Mouse (Mus musculus) kidney, postnatal 14 days (tissue): ENCODE results near the gene Tmem222.

Experiments used
- DNase-seq: peaks from one replicate; pipeline ENCODE4 v3.0.0; 2022; ENCODE audit warnings: mixed read lengths

The Tmem222 gene

GRCm38 (mm10) chr4:133277104-133278026 lies at the start of gene Tmem222:
Gene Tmem222 (minus strand): TSS chr4:133277792.
- peak; percentile 96 for DNase-seq

GRCm38 (mm10) chr4:133319667-133320066 lies 42.1 kb upstream of the Tmem222 start:
- DNase-seq, result no peak

GRCm38 (mm10) chr4:133315991-133316390 lies 38.4 kb upstream of the Tmem222 start:
- no peak for DNase-seq

- DNase-seq, result peak; percentile 91
Observed at GRCm38 (mm10) chr4:133314896-133315295, 37.3 kb upstream of the Tmem222 start.

GRCm38 (mm10) chr4:133309948-133310347 lies 32.4 kb upstream of the Tmem222 start:
- DNase-seq, result peak; percentile 83

GRCm38 (mm10) chr4:133307331-133307730 lies 29.7 kb upstream of the Tmem222 start:
- peak; percentile 67 for DNase-seq

GRCm38 (mm10) chr4:133305825-133306224 lies 28.2 kb upstream of the Tmem222 start:
- no peak for DNase-seq

GRCm38 (mm10) chr4:133304770-133305169 lies 27.2 kb upstream of the Tmem222 start:
- no peak for DNase-seq

- DNase-seq, result no peak
Observed at GRCm38 (mm10) chr4:133302668-133303067, 25.1 kb upstream of the Tmem222 start.

- peak; percentile 73 for DNase-seq
Observed at GRCm38 (mm10) chr4:133301802-133302201, 24.2 kb upstream of the Tmem222 start.

GRCm38 (mm10) chr4:133300421-133300820 lies 22.8 kb upstream of the Tmem222 start:
- no peak for DNase-seq

- no peak for DNase-seq
Observed at GRCm38 (mm10) chr4:133299701-133300100, 22.1 kb upstream of the Tmem222 start.

- DNase-seq, result no peak
Observed at GRCm38 (mm10) chr4:133298516-133299365, 21.1 kb upstream of the Tmem222 start.

GRCm38 (mm10) chr4:133297801-133298238 lies 20.2 kb upstream of the Tmem222 start:
- peak; percentile 88 for DNase-seq

GRCm38 (mm10) chr4:133297360-133297759 lies 19.8 kb upstream of the Tmem222 start:
- DNase-seq, result no peak

- DNase-seq, result no peak
Observed at GRCm38 (mm10) chr4:133294084-133294483, 16.5 kb upstream of the Tmem222 start.

- peak; percentile 25 for DNase-seq
Observed at GRCm38 (mm10) chr4:133292901-133293843, 15.6 kb upstream of the Tmem222 start.

- DNase-seq, result no peak
Observed at GRCm38 (mm10) chr4:133292405-133292804, 14.8 kb upstream of the Tmem222 start.

GRCm38 (mm10) chr4:133291255-133291654 lies 13.7 kb upstream of the Tmem222 start:
- no peak for DNase-seq

GRCm38 (mm10) chr4:133286476-133287077 lies 9.0 kb upstream of the Tmem222 start:
- DNase-seq, result no peak

- no peak for DNase-seq
Observed at GRCm38 (mm10) chr4:133285950-133286349, 8.4 kb upstream of the Tmem222 start.

- DNase-seq, result no peak
Observed at GRCm38 (mm10) chr4:133285299-133285698, 7.7 kb upstream of the Tmem222 start.
